Mouse (Mus musculus): ENCODE data around the gene Lamtor3. TPM values are rescaled to one million over a fixed set of nuclear protein-coding genes. Genes with fewer than 3 reads are reported as not detected.

Gene Lamtor3
- polyA plus RNA-seq, 1 experiment = 9.4 TPM

- peaks cover 6% of the 10 kb centered on the region for H3K36me3 ChIP-seq (ENCODE audit: control insufficient read depth, insufficient read depth, low read length)
- no peak for TF ChIP-seq CTCF (IDR thresholded peaks at IDR 0.05; ENCODE audit: extremely low read depth, insufficient read length, insufficient replicate concordance, low read depth, low read length)
- H3K4me3 ChIP-seq (ENCODE audit: low read depth, low read length) = peak overlapping the region; percentile 99
- WGBS = 38% methylated on average over 12 of the region's 12 CpGs
- peak overlapping the region; percentile 24 for H3K27ac ChIP-seq (ENCODE audit: insufficient read depth, low read depth, low read length)
- H3K4me1 ChIP-seq (ENCODE audit: control insufficient read depth, insufficient read depth, insufficient read length, low read length) = peaks cover 4% of the 10 kb centered on the region
- H3K27me3 ChIP-seq (ENCODE audit: control insufficient read depth, insufficient read depth, low read length) = no peaks in the 10 kb centered on the region
Observed at GRCm38 (mm10) chr3:137917694-137918171, 573 bp upstream of the Lamtor3 start.

GRCm38 (mm10) chr3:137918932-137919311 is 616 bp downstream of the Lamtor3 start:
- WGBS = 5% methylated on average over 6 of the region's 6 CpGs
- H3K36me3 ChIP-seq (ENCODE audit: control insufficient read depth, insufficient read depth, low read length) = peaks cover 9% of the 10 kb centered on the region
- no peak for TF ChIP-seq POLR2A (IDR thresholded peaks at IDR 0.05; ENCODE audit: low read depth, low read length)
- TF ChIP-seq CTCF (IDR thresholded peaks at IDR 0.05; ENCODE audit: extremely low read depth, insufficient read length, insufficient replicate concordance, low read depth, low read length) = 0 out of 2 replicates have a peak, but pooled peaks have one; percentile 1

GRCm38 (mm10) chr3:137919398-137919797 is 1.1 kb downstream of the Lamtor3 start:
- WGBS = 80% methylated on average over 7 of the region's 7 CpGs
- peaks cover 4% of the 10 kb centered on the region for H3K4me1 ChIP-seq (ENCODE audit: control insufficient read depth, insufficient read depth, insufficient read length, low read length)
- TF ChIP-seq POLR2A (IDR thresholded peaks at IDR 0.05; ENCODE audit: low read depth, low read length) (no peak), CTCF (IDR thresholded peaks at IDR 0.05; ENCODE audit: extremely low read depth, insufficient read length, insufficient replicate concordance, low read depth, low read length) (no peak)
- H3K27me3 ChIP-seq (ENCODE audit: control insufficient read depth, insufficient read depth, low read length) = no peaks in the 10 kb centered on the region
- H3K36me3 ChIP-seq (ENCODE audit: control insufficient read depth, insufficient read depth, low read length) = peaks cover 10% of the 10 kb centered on the region
- no peak overlapping the region for H3K4me3 ChIP-seq (ENCODE audit: low read depth, low read length)
- H3K27ac ChIP-seq (ENCODE audit: insufficient read depth, low read depth, low read length) = no peak overlapping the region

More at GRCm38 (mm10) chr3:137918932-137919311, 616 bp downstream of the Lamtor3 start:
- H3K27me3 ChIP-seq (ENCODE audit: control insufficient read depth, insufficient read depth, low read length) = no peaks in the 10 kb centered on the region
- H3K27ac ChIP-seq (ENCODE audit: insufficient read depth, low read depth, low read length) = peak overlapping the region; percentile 78
- peaks cover 4% of the 10 kb centered on the region for H3K4me1 ChIP-seq (ENCODE audit: control insufficient read depth, insufficient read depth, insufficient read length, low read length)
- H3K4me3 ChIP-seq (ENCODE audit: low read depth, low read length) = peak overlapping the region; percentile 99

- H3K36me3 ChIP-seq (ENCODE audit: control insufficient read depth, insufficient read depth, low read length) = peaks cover 13% of the 10 kb centered on the region
- H3K27me3 ChIP-seq (ENCODE audit: control insufficient read depth, insufficient read depth, low read length) = no peaks in the 10 kb centered on the region
- no peak overlapping the region for H3K4me3 ChIP-seq (ENCODE audit: low read depth, low read length)
- WGBS = 90% methylated on average over 4 of the region's 4 CpGs
- no peak for TF ChIP-seq POLR2A (IDR thresholded peaks at IDR 0.05; ENCODE audit: low read depth, low read length)
- no peak for TF ChIP-seq CTCF (IDR thresholded peaks at IDR 0.05; ENCODE audit: extremely low read depth, insufficient read length, insufficient replicate concordance, low read depth, low read length)
- H3K27ac ChIP-seq (ENCODE audit: insufficient read depth, low read depth, low read length) = no peak overlapping the region
- H3K4me1 ChIP-seq (ENCODE audit: control insufficient read depth, insufficient read depth, insufficient read length, low read length) = peaks cover 4% of the 10 kb centered on the region
Observed at GRCm38 (mm10) chr3:137920594-137920993, 2.3 kb downstream of the Lamtor3 start.

- Histone ChIP-seq H3K4me1 (ENCODE audit: control insufficient read depth, insufficient read depth, insufficient read length, low read length) (no peaks in the 10 kb centered on the region), H3K4me3 (ENCODE audit: low read depth, low read length) (no peak overlapping the region), H3K36me3 (ENCODE audit: control insufficient read depth, insufficient read depth, low read length) (peaks cover 36% of the 10 kb centered on the region), H3K27me3 (ENCODE audit: control insufficient read depth, insufficient read depth, low read length) (no peaks in the 10 kb centered on the region), H3K27ac (ENCODE audit: insufficient read depth, low read depth, low read length) (no peak overlapping the region)
- no peak for TF ChIP-seq POLR2A (IDR thresholded peaks at IDR 0.05; ENCODE audit: low read depth, low read length)
- no peak for TF ChIP-seq CTCF (IDR thresholded peaks at IDR 0.05; ENCODE audit: extremely low read depth, insufficient read length, insufficient replicate concordance, low read depth, low read length)
- 85% methylated on average over 4 of the region's 4 CpGs for WGBS
Observed at GRCm38 (mm10) chr3:137927010-137927409, 8.7 kb downstream of the Lamtor3 start.

- peaks cover 45% of the 10 kb centered on the region for H3K36me3 ChIP-seq (ENCODE audit: control insufficient read depth, insufficient read depth, low read length)
- H3K27me3 ChIP-seq (ENCODE audit: control insufficient read depth, insufficient read depth, low read length) = no peaks in the 10 kb centered on the region
- 90% methylated on average over 3 of the region's 3 CpGs for WGBS
- no peak overlapping the region for H3K4me3 ChIP-seq (ENCODE audit: low read depth, low read length)
- no peak overlapping the region for H3K27ac ChIP-seq (ENCODE audit: insufficient read depth, low read depth, low read length)
- 0 out of 2 replicates have a peak, but pooled peaks cover 2% of the 10 kb centered on the region for H3K4me1 ChIP-seq (ENCODE audit: control insufficient read depth, insufficient read depth, insufficient read length, low read length)
- no peak for TF ChIP-seq POLR2A (IDR thresholded peaks at IDR 0.05; ENCODE audit: low read depth, low read length)
- no peak for TF ChIP-seq CTCF (IDR thresholded peaks at IDR 0.05; ENCODE audit: extremely low read depth, insufficient read length, insufficient replicate concordance, low read depth, low read length)
Observed at GRCm38 (mm10) chr3:137929940-137930339, 11.6 kb downstream of the Lamtor3 start.

GRCm38 (mm10) chr3:137932748-137933147 is 14.4 kb downstream of the Lamtor3 start:
- WGBS = 25% methylated on average over 7 of the region's 7 CpGs
- Histone ChIP-seq H3K36me3 (ENCODE audit: control insufficient read depth, insufficient read depth, low read length) (peaks cover 43% of the 10 kb centered on the region), H3K4me1 (ENCODE audit: control insufficient read depth, insufficient read depth, insufficient read length, low read length) (0 out of 2 replicates have a peak, but pooled peaks cover 2% of the 10 kb centered on the region), H3K27ac (ENCODE audit: insufficient read depth, low read depth, low read length) (no peak overlapping the region), H3K27me3 (ENCODE audit: control insufficient read depth, insufficient read depth, low read length) (no peaks in the 10 kb centered on the region), H3K4me3 (ENCODE audit: low read depth, low read length) (no peak overlapping the region)
- TF ChIP-seq POLR2A (IDR thresholded peaks at IDR 0.05; ENCODE audit: low read depth, low read length) (no peak), CTCF (IDR thresholded peaks at IDR 0.05; ENCODE audit: extremely low read depth, insufficient read length, insufficient replicate concordance, low read depth, low read length) (no peak)

Data from small intestine, adult 2 months (tissue).